Mouse (Mus musculus) heart, adult 2 months (tissue): Measurements from ENCODE around the gene Uox.

ENCODE experiments used
- CTCF ChIP-seq: fragments of 200-600 bp; IDR thresholded peaks from 2 replicates; pipeline ENCODE4 v1.8.1; 2022; ENCODE audit warnings: antibody characterized with exemption, mild to moderate bottlenecking, moderate library complexity
- EP300 ChIP-seq: fragments of 200-500 bp; IDR thresholded peaks from 2 replicates; pipeline ENCODE4 v1.6.1; 2011; ENCODE audit warnings: low read depth, low read length, control low read depth; ENCODE audit not compliant: insufficient read depth
- POLR2A ChIP-seq: fragments of 200-500 bp; IDR thresholded peaks from 2 replicates; pipeline ENCODE4 v1.6.1; 2011; ENCODE audit warnings: mild to moderate bottlenecking, low read depth, low read length, control low read depth; ENCODE audit not compliant: insufficient read depth

GRCm38 (mm10) chr3:146651217-146651616 lies 81.0 kb downstream of the Uox start, which contains the start of gene 4930503B20Rik:
- TF ChIP-seq CTCF: no peak
- TF ChIP-seq POLR2A: no peak
- no peak for TF ChIP-seq EP300
